Mouse (Mus musculus): ENCODE results near the gene Mon2. TPM values are rescaled to one million over a fixed set of nuclear protein-coding genes. Genes with fewer than 3 reads are reported as not detected.

The Mon2 gene
- polyA plus RNA-seq (2012; fragmentation: generic; extraction: Trizol): 10 to 100 TPM in 1 of 2 experiments, 1 to 10 TPM in 1; 8.4 to 44.4 TPM

GRCm38 (mm10) chr10:123076245-123077023 is at the start of gene Mon2:
Gene Mon2 (minus strand): TSS chr10:123076505.

Other genes starting within 250 kb of the Mon2 start
- 1 to 10 TPM; 1.8 to 9.9 TPM for gene Usp15, start 120.5 kb upstream of the Mon2 start, polyA plus RNA-seq (2012; fragmentation: generic; extraction: Trizol)
- gene Fam19a2, start 187.5 kb upstream of the Mon2 start, polyA plus RNA-seq (2012; fragmentation: generic; extraction: Trizol): under 1 TPM in 1 of 2 experiments, not detected in 1; 0.01 TPM